Comparison of ENCODE assay signal across 10 mouse cellular contexts in the genomic region with DNA sequence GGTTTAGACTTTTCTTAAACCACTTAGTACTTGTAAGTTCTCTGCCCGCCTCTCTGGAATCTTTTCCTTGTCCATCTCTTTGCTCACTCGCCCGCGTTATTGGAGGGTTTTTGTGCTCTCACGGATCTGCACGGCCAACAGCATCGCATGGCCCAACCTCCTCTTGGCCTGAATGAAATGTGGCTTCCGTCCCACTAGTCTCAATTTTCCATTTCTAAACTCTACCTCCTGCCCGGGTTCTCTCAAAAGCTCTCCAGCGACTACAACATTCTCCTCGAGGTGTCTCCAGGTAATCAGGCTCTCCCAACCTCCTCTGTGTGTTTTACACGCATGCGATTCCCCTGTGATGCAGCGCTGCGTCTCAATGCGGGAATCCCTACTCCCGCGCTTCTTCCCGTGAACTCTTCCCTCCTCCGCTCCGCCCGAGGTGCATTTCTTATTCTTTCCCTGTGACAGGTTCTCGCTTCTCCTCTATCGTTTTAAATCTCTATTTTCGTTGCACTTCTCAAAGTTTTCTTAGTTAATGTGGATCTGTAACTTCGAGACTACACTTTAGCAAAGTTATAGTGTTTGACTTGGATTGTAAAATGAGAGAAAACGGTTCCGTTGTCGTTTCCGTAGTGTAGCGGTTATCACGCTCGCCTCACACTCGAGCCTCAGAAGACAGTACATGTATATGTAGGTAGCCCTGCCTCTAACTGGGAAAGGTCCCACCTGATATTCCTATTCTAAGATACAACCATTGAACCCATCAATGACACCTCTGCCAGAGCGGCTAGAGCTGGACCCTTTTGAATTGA. TPM values are rescaled to one million over a fixed set of nuclear protein-coding genes. Genes with fewer than 3 reads are reported as not detected.
DNase-seq lines count a peak whose midpoint lies in the region; ATAC-seq and TF ChIP-seq lines count a peak whose summit lies in the region.
"Had no signal": no experiment of that assay in that cellular context is flagged by ENCODE, and none has a peak within 500 bp of the region (broad histone marks: within the 10 kb centered on the region; RNA-seq: fewer than 3 reads in every experiment).

No protein-coding gene starts in this region.

- H3K36me3 ChIP-seq in C2C12 (ENCODE audit: control insufficient read depth, insufficient read depth) = no peaks in the 10 kb centered on the region
- no peaks in the 10 kb centered on the region for H3K36me3 ChIP-seq in embryonic facial prominence, embryonic 12.5 days
- H3K36me3 ChIP-seq in intestine, embryonic 16.5 days (ENCODE audit: control insufficient read depth, insufficient read depth, low read length) = no peaks in the 10 kb centered on the region
- no peaks in the 10 kb centered on the region for H3K36me3 ChIP-seq in neural tube, embryonic 15.5 days

- no peaks in the 10 kb centered on the region for H3K79me2 ChIP-seq in C2C12 (ENCODE audit: control insufficient read depth, insufficient read depth)

- H3K27me3 ChIP-seq in C2C12 (ENCODE audit: control insufficient read depth, insufficient read depth, insufficient read length) = no peaks in the 10 kb centered on the region
- H3K27me3 ChIP-seq in embryonic facial prominence, embryonic 12.5 days = peaks cover 16% of the 10 kb centered on the region; the same call in 1 of the 2 replicates
- no peaks in the 10 kb centered on the region for H3K27me3 ChIP-seq in intestine, embryonic 16.5 days (replicated peaks; ENCODE audit: control insufficient read depth, insufficient read depth, low read length)
- peaks cover 31% of the 10 kb centered on the region for H3K27me3 ChIP-seq in neural tube, embryonic 15.5 days (replicated peaks)
- H3K27me3 ChIP-seq: Patski had no signal

- H3ac ChIP-seq in C2C12 (ENCODE audit: control insufficient read depth, insufficient read length, low read depth) = peak overlapping the region; percentile 55

- H3K4me2 ChIP-seq in embryonic facial prominence, embryonic 12.5 days (replicated peaks) = peak overlapping the region; percentile 76
- peak overlapping the region; percentile 85 for H3K4me2 ChIP-seq in intestine, embryonic 16.5 days (ENCODE audit: low read depth, low read length)
- peak overlapping the region; percentile 86 for H3K4me2 ChIP-seq in neural tube, embryonic 15.5 days

- no peaks in the 10 kb centered on the region for H3K79me3 ChIP-seq in C2C12 (ENCODE audit: low read depth)

- H3K4me3 ChIP-seq in C2C12 (ENCODE audit: insufficient read depth, poor library complexity, severe bottlenecking) = peak overlapping the region; percentile 32
- H3K4me3 ChIP-seq in embryonic facial prominence, embryonic 12.5 days = peak overlapping the region; percentile 44
- peak overlapping the region; percentile 50 for H3K4me3 ChIP-seq in intestine, embryonic 16.5 days (ENCODE audit: low read length)
- peak overlapping the region; percentile 48 for H3K4me3 ChIP-seq in neural tube, embryonic 15.5 days (replicated peaks)

- WGBS in embryonic facial prominence, embryonic 12.5 days = under 1% methylated on average over 35 of the region's 35 CpGs
- WGBS in intestine, embryonic 16.5 days = under 1% methylated on average over 35 of the region's 35 CpGs
- under 1% methylated on average over 35 of the region's 35 CpGs for WGBS in neural tube, embryonic 15.5 days

- peak overlapping the region; percentile 40; the same call in 1 of the 2 replicates for H3K9ac ChIP-seq in embryonic facial prominence, embryonic 12.5 days
- H3K9ac ChIP-seq in intestine, embryonic 16.5 days (ENCODE audit: low read depth, low read length) = peak overlapping the region; percentile 27; the same call in 1 of the 2 replicates
- H3K9ac ChIP-seq in neural tube, embryonic 15.5 days (replicated peaks) = peak overlapping the region; percentile 45; the same call in 1 of the 2 replicates

- DNase-seq in frontal cortex, postnatal 36 days (ENCODE audit: low spot score in 2 of 2) = peak; percentile 17 to 40
- DNase-seq in frontal cortex, postnatal 25 days (ENCODE audit: low spot score in 2 of 2) = no peak
- no peak for DNase-seq in B cell, adult 2 months
- DNase-seq in adrenal gland, postnatal 14 days = no peak

- TF ChIP-seq CTCF in C2C12 (IDR thresholded peaks at IDR 0.05; ENCODE audit: control insufficient read depth, insufficient read depth, insufficient read length) = no peak

- H3K9me3 ChIP-seq in embryonic facial prominence, embryonic 12.5 days = no peaks in the 10 kb centered on the region
- no peaks in the 10 kb centered on the region for H3K9me3 ChIP-seq in intestine, embryonic 16.5 days (ENCODE audit: control insufficient read depth, low read length)
- H3K9me3 ChIP-seq in neural tube, embryonic 15.5 days (replicated peaks) = no peaks in the 10 kb centered on the region

- ATAC-seq in embryonic facial prominence, embryonic 12.5 days (ENCODE audit: insufficient number of reproducible peaks, insufficient read depth, low FRiP score, low TSS enrichment) = no peak
- ATAC-seq in intestine, embryonic 16.5 days = peak; percentile 54
- ATAC-seq in neural tube, embryonic 15.5 days (ENCODE audit: low FRiP score) = peak; percentile 72
- ATAC-seq: Patski had no signal

- H3K4me1 ChIP-seq in embryonic facial prominence, embryonic 12.5 days = peaks cover 7% of the 10 kb centered on the region; the same call in 1 of the 2 replicates
- no peaks in the 10 kb centered on the region; the same call in 1 of the 2 replicates for H3K4me1 ChIP-seq in intestine, embryonic 16.5 days (ENCODE audit: control insufficient read depth, insufficient read depth, low read length)
- H3K4me1 ChIP-seq in neural tube, embryonic 15.5 days = peaks cover 17% of the 10 kb centered on the region

- H3K27ac ChIP-seq in embryonic facial prominence, embryonic 12.5 days = no peak overlapping the region
- no peak overlapping the region for H3K27ac ChIP-seq in intestine, embryonic 16.5 days (ENCODE audit: low read length)
- no peak overlapping the region for H3K27ac ChIP-seq in neural tube, embryonic 15.5 days (replicated peaks)

TF ChIP-seq in C2C12, 6 proteins besides CTCF, POLR2A, EP300 and RAD21:
- TF ChIP-seq FOSL1 (IDR thresholded peaks at IDR 0.05; ENCODE audit: insufficient read depth, low read length, poor library complexity, severe bottlenecking) = no peak
- TF ChIP-seq MAX (IDR thresholded peaks at IDR 0.05) = peak; percentile 12
- no peak for TF ChIP-seq MYOD1 (IDR thresholded peaks at IDR 0.05; ENCODE audit: control insufficient read depth, insufficient read length, low read depth)
TF ChIP-seq in C2C12: peak in this region for 1.

RNA-seq across cellular contexts. Expression of gene Vmn1r223, which starts 39.2 kb away (rescaled TPM):
- polyA plus RNA-seq in C2C12 (2012; fragmentation: generic; extraction: Trizol) = not detected
- not detected in 2 replicates for polyA plus RNA-seq in embryonic facial prominence, embryonic 12.5 days (2016; fragmentation: Nextera tagmentation; extraction: Ambion mirVana)
- polyA plus RNA-seq in intestine, embryonic 16.5 days (2015; fragmentation: Nextera tagmentation; extraction: Ambion mirVana) = not detected in 2 replicates
- polyA plus RNA-seq in neural tube, embryonic 15.5 days (2015; fragmentation: Nextera tagmentation; extraction: Ambion mirVana) = not detected in 2 replicates
- not detected in 2 replicates for total RNA-seq in adrenal gland, postnatal 14 days (2021)
- total RNA-seq: left cerebral cortex, postnatal 14 days had no signal
- polyA plus RNA-seq: Patski had no signal

RNA-seq across cellular contexts. Expression of gene Vmn1r222, which starts 50.4 kb away (rescaled TPM):
- polyA plus RNA-seq in C2C12 (2012; fragmentation: generic; extraction: Trizol) = not detected
- not detected in 2 replicates for polyA plus RNA-seq in embryonic facial prominence, embryonic 12.5 days (2016; fragmentation: Nextera tagmentation; extraction: Ambion mirVana)
- not detected in 2 replicates for polyA plus RNA-seq in intestine, embryonic 16.5 days (2015; fragmentation: Nextera tagmentation; extraction: Ambion mirVana)
- polyA plus RNA-seq in neural tube, embryonic 15.5 days (2015; fragmentation: Nextera tagmentation; extraction: Ambion mirVana) = not detected in 2 replicates
- total RNA-seq in adrenal gland, postnatal 14 days (2021) = not detected in 2 replicates
- total RNA-seq: left cerebral cortex, postnatal 14 days had no signal
- polyA plus RNA-seq: Patski had no signal

Comparison
In these comparisons a context has a peak if more than half of its experiments do, and no peak if none do; other contexts are left out.
1. DNase-seq: peak in frontal cortex, postnatal 36 days (2 of 2); none in frontal cortex, postnatal 25 days (0 of 2), B cell, adult 2 months (0 of 2) and adrenal gland, postnatal 14 days (single experiment).
2. Peak in every context shown above with its lines, with median percentiles within 50 percentile points of each other: H3K4me3 ChIP-seq, H3K4me2 ChIP-seq and H3K9ac ChIP-seq.